Mouse (Mus musculus) liver, embryonic 13.5 days (tissue): Measurements from ENCODE around the gene Adam19. TPM values are rescaled to one million over a fixed set of nuclear protein-coding genes. Genes with fewer than 3 reads are reported as not detected.

Source experiments
- ATAC-seq: fragments of 200-750 bp; cut with Nextera tagmentation; 2 replicates; pipeline ENCODE4 v1.8.0; 2017; ENCODE audit warnings: low read depth, mild to moderate bottlenecking, moderate number of reproducible peaks, moderate library complexity
- DNase-seq: peaks from one replicate; pipeline ENCODE4 v3.0.0; 2022
- H3K27ac ChIP-seq: fragments of 300-500 bp; sonication (generic); 2 replicates; pipeline ENCODE4 v1.5.1; 2015; ENCODE audit warnings: moderate library complexity, mild to moderate bottlenecking, inconsistent platforms
- H3K27me3 ChIP-seq: fragments of 300-500 bp; sonication (generic); 2 replicates; pipeline ENCODE4 v1.6.1; 2015; ENCODE audit warnings: mild to moderate bottlenecking, inconsistent platforms
- H3K36me3 ChIP-seq: fragments of 300-500 bp; sonication (generic); 2 replicates; pipeline ENCODE4 v1.6.1; 2015; ENCODE audit warnings: mild to moderate bottlenecking, inconsistent platforms
- H3K4me1 ChIP-seq: fragments of 300-500 bp; sonication (generic); replicated peaks from 2 replicates; pipeline ENCODE4 v1.6.1; 2015; ENCODE audit warnings: inconsistent platforms
- H3K4me2 ChIP-seq: fragments of 300-500 bp; sonication (generic); 2 replicates; pipeline ENCODE4 v1.6.1; 2015; ENCODE audit warnings: inconsistent platforms, mild to moderate bottlenecking, moderate library complexity
- H3K4me3 ChIP-seq: fragments of 300-500 bp; sonication (generic); replicated peaks from 2 replicates; pipeline ENCODE4 v1.5.1; 2015; ENCODE audit warnings: mild to moderate bottlenecking, inconsistent platforms
- H3K9ac ChIP-seq: fragments of 300-500 bp; sonication (generic); 2 replicates; pipeline ENCODE4 v1.6.1; 2015; ENCODE audit warnings: mild to moderate bottlenecking, inconsistent platforms
- H3K9me3 ChIP-seq: fragments of 300-500 bp; sonication (generic); replicated peaks from 2 replicates; pipeline ENCODE4 v1.6.1; 2016; ENCODE audit warnings: inconsistent platforms
- WGBS: fragments of 180-500 bp; shearing (Covaris S2); methylation state at CpG from one replicate; pipeline ENCODE4 v1.1.7; 2015; ENCODE audit not compliant: insufficient replicate concordance; 5-methylcytosine and 5-hydroxymethylcytosine counted together
- polyA plus RNA-seq: library from polyadenylated mRNA; unstranded; fragments of >200 nt; fragmentation: Nextera tagmentation; extraction: Ambion mirVana; gene quantifications from 2 replicates; pipeline ENCODE4 v1.2.1, GENCODE M21; 2015

Adam19 gene
- polyA plus RNA-seq = 1.1 and 1.6 TPM in 2 replicates

DNA sequence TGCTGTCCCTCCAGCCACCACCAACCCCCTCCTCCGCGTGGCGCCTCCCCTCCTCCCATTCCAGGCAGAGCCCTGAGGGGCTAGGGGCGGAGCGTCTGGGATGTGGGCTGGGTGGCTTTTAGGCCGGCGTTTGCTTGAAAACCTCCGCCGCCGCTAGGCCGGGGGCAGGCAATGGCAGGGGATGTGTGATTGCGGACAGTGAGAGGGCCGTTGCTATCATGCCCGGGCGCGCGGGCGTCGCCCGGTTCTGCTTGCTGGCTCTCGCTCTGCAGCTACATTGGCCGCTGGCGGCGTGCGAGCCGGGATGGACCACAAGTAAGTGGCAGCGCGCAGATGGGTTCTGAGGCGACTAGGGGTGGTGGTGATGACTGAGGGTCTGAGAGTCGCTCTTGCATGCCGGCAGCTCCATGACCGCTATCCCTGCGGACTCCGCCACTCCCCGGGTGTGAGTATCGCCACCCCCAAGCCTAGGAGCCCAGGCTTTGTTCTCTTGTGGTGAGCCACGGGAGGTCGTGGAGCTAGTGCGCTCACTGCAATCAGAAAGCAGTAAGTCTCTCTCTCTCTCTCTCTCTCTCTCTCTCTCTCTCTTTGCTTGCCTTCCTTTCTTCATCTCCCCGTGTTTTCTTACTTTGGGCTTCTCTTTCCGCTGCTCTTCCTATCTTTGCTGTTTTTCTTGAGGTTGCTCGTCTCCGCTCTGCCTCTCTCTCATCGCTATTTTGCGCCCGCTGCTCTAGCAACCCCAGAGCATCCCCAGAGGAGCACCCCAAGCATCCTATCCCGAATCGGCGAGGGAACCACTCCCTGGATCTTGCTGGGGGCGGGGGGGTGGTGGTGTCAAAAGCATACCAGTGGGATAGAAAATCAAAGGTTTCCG is at the start of gene Adam19:
TSS of gene Adam19 (plus strand) at position 97 of the 874 bp plus-strand sequence.
- Histone ChIP-seq H3K4me3 (peak within 1 kb of the TSS; percentile 55), H3K4me1 (peaks cover 19% of the 10 kb centered on the region), H3K27me3 (peaks cover 88% of the 10 kb centered on the region), H3K4me2 (peak within 1 kb of the TSS; percentile 56), H3K27ac (peak within 1 kb of the TSS; percentile 29; the same call in 1 of the 2 replicates), H3K9me3 (no peaks in the 10 kb centered on the region), H3K36me3 (no peaks in the 10 kb centered on the region), H3K9ac (peak within 1 kb of the TSS; percentile 57; the same call in 1 of the 2 replicates)
- WGBS = 1% methylated on average over 51 of the region's 51 CpGs
- ATAC-seq = 0 out of 2 replicates have a peak, but pooled peaks have one; percentile 26
- DNase-seq = no peak

DNA sequence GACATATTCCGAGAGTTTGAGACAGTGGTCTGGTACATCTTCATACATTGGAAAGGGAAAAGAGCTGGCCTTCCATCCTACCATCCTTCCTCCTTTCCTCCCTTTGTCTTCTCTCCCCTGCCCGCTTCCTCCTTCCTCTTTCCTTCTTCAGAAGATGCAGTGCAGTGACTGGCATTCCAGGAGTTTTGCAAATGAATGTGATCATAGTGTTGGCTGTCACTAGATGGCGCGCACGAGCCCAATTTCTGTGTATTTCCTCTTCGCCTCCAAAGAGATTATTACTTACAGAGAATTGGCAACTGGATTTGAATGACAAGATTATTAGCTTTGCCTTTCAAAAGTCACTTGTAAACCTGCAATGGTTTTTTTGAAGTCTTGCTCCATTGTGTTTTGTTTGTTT is 39.7 kb upstream of the Adam19 start:
- whole genome bisulfite sequencing = 21% methylated on average over 6 of the region's 6 CpGs
- H3K27ac ChIP-seq = no peak overlapping the region
- H3K4me2 ChIP-seq = no peak overlapping the region
- peak; percentile 20 for DNase-seq
- no peak for ATAC-seq
- no peaks in the 10 kb centered on the region for H3K4me1 ChIP-seq
- no peaks in the 10 kb centered on the region for H3K27me3 ChIP-seq
- no peaks in the 10 kb centered on the region for H3K36me3 ChIP-seq
- H3K9me3 ChIP-seq = no peaks in the 10 kb centered on the region
- no peak overlapping the region for H3K9ac ChIP-seq
- H3K4me3 ChIP-seq = no peak overlapping the region

DNA sequence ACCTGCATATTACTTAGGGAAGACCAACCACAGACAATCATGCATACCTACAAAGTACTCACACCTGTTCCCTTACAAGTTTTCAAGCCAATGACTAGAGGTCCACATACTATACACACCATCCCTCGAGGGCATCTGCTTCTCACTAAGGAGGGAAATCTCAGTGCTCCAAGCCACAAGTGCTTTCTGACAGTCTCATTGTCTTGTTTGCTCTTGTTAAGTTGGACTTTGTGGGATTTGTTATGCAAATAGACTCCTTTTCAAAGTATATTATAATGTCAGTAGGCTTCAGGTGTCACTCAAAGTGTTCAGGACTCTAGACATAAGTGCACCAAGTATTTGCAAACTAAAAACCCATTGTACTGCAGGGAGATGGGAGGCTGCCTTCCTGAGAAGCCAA is 35.5 kb upstream of the Adam19 start:
- Histone ChIP-seq H3K4me2 (no peak overlapping the region), H3K9me3 (no peaks in the 10 kb centered on the region), H3K36me3 (no peaks in the 10 kb centered on the region), H3K27me3 (no peaks in the 10 kb centered on the region), H3K27ac (no peak overlapping the region), H3K4me1 (no peaks in the 10 kb centered on the region), H3K4me3 (no peak overlapping the region), H3K9ac (no peak overlapping the region)
- WGBS = 50% methylated on average over 1 of the region's 1 CpGs
- DNase-seq (no peak), ATAC-seq (no peak)

DNA sequence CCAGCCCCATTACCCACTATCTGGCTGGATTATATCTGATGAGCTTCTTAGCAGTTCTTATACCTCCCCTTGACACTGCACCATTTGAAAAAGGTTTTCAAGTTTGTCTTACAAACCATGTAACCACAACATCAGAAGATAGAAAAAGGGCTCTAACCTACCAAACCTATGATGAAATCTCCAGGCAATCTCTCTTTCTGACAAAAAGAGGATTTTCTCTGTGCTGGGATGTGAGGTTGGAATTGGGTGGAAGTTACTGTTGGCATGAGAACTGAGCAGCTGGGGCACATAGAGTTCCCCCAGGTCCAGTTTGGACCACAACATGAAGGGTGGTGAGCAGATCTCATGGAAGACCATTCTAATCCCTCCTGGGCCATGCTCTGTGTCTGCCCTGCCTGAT is 33.9 kb upstream of the Adam19 start:
- Histone ChIP-seq H3K27ac (no peak overlapping the region), H3K4me2 (no peak overlapping the region), H3K4me1 (no peaks in the 10 kb centered on the region), H3K9ac (no peak overlapping the region), H3K27me3 (no peaks in the 10 kb centered on the region), H3K36me3 (no peaks in the 10 kb centered on the region), H3K4me3 (no peak overlapping the region), H3K9me3 (no peaks in the 10 kb centered on the region)
- ATAC-seq = no peak
- DNase-seq = no peak

DNA sequence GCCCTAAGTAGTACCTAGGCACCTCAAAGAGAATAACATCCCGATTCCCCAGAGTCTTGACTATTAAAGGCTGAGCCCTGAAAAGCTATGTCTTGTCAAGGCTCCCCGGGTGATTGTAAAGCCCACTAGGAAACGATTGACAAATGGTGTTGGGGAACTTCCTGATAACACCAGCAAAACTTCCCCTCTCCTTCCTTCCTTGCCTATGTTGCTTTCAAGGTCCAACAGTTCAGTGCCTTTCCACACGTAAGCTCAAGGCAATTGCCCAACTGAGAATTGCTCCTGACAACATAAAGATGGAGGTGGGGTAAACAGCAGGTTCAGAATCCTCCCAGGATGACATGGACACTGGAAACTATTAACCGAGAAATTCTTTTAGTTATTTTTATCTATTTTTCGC is 32.8 kb upstream of the Adam19 start:
- Histone ChIP-seq H3K9me3 (no peaks in the 10 kb centered on the region), H3K9ac (no peak overlapping the region), H3K4me1 (no peaks in the 10 kb centered on the region), H3K4me2 (no peak overlapping the region), H3K4me3 (no peak overlapping the region), H3K27me3 (no peaks in the 10 kb centered on the region), H3K36me3 (no peaks in the 10 kb centered on the region), H3K27ac (no peak overlapping the region)
- WGBS = 44% methylated on average over 6 of the region's 6 CpGs
- ATAC-seq (no peak), DNase-seq (no peak)

DNA sequence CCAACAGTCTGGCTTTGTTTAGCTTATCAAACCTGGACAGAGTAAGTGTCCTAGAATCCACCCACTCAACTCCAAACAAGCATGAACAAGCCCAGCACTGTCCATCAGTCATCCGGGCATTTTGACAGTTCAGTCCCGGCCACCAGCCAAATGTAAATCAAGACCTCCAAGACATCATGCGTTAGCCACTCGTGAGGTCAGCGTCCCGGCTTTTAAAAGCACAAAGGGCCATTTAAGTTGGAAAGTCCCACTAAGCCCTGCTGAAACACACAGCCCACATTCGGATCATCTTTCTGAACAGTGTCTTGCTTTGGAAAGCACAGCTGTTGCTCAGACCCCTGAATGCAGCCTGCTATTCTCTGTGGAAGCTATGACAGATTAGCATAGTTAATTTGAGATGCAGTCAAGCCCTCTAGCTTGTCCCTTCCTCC is 29.8 kb upstream of the Adam19 start:
- no peaks in the 10 kb centered on the region for H3K9me3 ChIP-seq
- H3K4me1 ChIP-seq = 0 out of 2 replicates have a peak, but pooled peaks cover 4% of the 10 kb centered on the region
- no peaks in the 10 kb centered on the region for H3K36me3 ChIP-seq
- no peak overlapping the region for H3K27ac ChIP-seq
- H3K9ac ChIP-seq = no peak overlapping the region
- WGBS = 75% methylated on average over 7 of the region's 7 CpGs
- no peak for DNase-seq
- no peaks in the 10 kb centered on the region for H3K27me3 ChIP-seq
- H3K4me3 ChIP-seq = no peak overlapping the region
- ATAC-seq = no peak
- no peak overlapping the region for H3K4me2 ChIP-seq

DNA sequence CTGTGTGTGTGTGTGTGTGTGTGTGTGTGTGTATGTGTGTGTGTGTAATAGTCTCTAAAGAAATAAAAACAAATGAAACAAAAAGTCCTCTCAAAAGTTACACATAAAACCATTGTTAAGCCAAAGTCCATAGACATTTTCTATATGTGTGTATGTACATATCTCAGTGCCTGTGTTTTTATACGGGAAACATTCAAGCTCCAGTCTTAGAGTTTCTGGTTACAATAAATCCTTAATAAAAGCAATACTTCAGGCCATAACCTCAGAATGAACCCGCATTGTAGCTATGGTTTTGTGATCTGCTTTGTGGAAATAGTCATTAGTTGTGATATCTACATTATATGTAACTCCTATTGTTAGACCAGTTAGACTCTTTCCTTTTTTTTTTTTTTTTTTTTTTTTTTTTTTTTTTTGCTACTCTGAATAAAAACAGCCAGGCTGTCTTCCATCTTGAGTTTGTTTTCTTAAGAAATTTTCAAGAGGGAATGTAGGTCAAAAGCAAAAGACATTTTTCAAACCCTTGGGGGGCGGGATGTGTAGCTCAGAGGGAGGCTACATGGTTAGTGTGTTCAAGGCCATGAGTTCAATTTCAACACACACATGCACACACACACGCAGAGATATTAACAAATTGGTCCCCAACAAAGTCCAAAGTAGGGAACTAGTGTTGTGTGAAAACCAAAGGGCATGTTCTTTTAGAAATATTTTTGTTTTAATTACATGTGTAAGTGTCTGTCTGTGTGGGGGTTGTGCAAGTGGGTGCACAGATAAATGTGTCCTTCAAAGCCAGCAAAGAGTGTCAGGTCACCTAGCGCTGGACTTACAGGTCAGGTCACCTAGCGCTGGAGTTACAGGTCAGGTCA is 27.6 kb upstream of the Adam19 start:
- no peak for ATAC-seq
- no peaks in the 10 kb centered on the region for H3K27me3 ChIP-seq
- no peak overlapping the region for H3K9ac ChIP-seq
- H3K4me2 ChIP-seq = no peak overlapping the region
- no peak overlapping the region for H3K27ac ChIP-seq
- H3K4me1 ChIP-seq = 0 out of 2 replicates have a peak, but pooled peaks cover 4% of the 10 kb centered on the region
- 61% methylated on average over 6 of the region's 6 CpGs for WGBS
- no peak overlapping the region for H3K4me3 ChIP-seq
- no peak for DNase-seq
- H3K36me3 ChIP-seq = no peaks in the 10 kb centered on the region
- no peaks in the 10 kb centered on the region for H3K9me3 ChIP-seq

DNA sequence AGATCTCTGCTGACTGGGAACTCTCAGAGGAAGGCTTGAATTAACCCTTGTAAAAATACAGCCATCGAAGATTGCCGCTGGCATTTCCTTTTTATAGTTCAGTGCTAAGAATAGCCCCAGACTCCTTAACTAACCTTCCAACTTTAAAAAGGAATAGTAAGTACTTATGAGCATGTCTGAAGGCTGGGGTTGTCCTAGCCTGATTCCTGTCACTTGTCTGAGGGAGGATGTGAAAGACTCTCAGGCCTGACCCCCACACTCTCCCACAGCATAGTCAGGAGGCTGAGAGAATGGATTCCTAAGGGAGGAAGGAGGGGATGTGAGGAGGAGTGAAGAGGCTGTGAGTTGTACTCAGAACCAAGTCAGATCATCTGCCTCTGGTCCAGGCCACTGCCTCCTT is 26.3 kb upstream of the Adam19 start:
- H3K27ac ChIP-seq = no peak overlapping the region
- no peak for ATAC-seq

DNA sequence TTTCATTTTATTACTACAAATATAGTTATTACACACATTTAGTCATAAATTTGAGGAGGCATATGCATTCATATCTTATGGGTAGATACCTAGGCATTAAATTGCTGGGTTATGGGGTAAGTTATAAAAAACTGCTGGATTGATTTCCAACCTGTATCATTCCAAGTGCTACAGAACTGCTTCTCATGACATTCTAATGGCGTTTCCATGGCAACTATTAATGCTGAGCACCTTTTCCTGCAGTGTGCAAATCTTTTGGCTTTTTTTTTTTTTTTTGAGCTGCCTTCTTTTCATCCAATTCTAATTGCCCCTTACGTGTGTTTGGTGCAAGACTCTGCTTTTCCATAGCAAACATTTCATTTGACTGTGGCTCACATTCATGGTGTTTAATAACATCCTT is 25.8 kb upstream of the Adam19 start:
- no peak for DNase-seq
- ATAC-seq = no peak
- no peak overlapping the region for H3K4me3 ChIP-seq
- H3K4me2 ChIP-seq = no peak overlapping the region
- WGBS = 57% methylated on average over 2 of the region's 2 CpGs
- H3K9ac ChIP-seq = no peak overlapping the region
- H3K27ac ChIP-seq = no peak overlapping the region
- H3K27me3 ChIP-seq = no peaks in the 10 kb centered on the region
- 0 out of 2 replicates have a peak, but pooled peaks cover 4% of the 10 kb centered on the region for H3K4me1 ChIP-seq
- H3K9me3 ChIP-seq = no peaks in the 10 kb centered on the region
- H3K36me3 ChIP-seq = no peaks in the 10 kb centered on the region

More for the DNA sequence above, 26.3 kb upstream of the Adam19 start:
- Histone ChIP-seq H3K27me3 (no peaks in the 10 kb centered on the region), H3K36me3 (no peaks in the 10 kb centered on the region), H3K4me3 (no peak overlapping the region), H3K9ac (no peak overlapping the region), H3K9me3 (no peaks in the 10 kb centered on the region), H3K4me2 (no peak overlapping the region), H3K4me1 (0 out of 2 replicates have a peak, but pooled peaks cover 4% of the 10 kb centered on the region)
- 71% methylated on average over 2 of the region's 2 CpGs for WGBS
- DNase-seq = no peak

DNA sequence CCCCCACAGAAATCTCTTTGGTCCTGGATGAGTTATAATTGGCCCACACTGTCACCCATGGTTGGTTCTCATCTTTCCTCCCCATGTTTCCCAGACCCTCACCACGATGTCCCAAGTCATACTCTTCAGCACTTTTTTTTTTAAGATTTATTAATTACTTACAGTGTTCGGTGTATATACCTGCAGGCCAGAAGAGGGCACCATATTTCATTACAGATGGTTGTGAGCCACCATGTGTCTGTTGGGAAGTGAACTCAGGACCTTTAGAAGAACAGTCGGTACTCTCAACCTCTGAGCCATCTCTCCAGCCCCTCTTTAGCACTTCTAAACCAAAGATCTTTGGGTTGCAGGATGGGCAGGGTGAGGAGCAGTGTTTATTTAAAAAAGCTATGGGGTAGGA is 24.3 kb upstream of the Adam19 start:
- no peak for ATAC-seq
- 33% methylated on average over 3 of the region's 3 CpGs for WGBS

DNA sequence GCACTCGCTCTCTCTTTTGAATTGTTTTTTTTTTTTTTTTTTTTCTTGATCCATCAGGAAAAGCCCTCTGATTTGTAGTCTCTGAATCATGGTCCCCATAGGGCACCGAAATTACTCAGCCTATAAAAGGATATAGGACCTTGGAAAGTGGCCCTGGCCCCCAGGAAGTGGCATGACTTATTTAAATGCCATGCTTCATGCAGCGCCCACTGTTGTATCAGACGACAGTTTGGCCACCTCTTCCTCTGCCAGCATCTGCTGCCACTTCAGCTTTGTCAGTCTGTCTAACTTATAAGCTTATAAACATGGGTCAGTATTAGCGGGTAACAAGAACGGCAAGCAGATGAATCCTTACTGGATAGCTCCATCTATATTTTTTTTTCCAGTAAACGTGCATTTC is 22.8 kb upstream of the Adam19 start:
- ATAC-seq (no peak), DNase-seq (no peak)
- no peaks in the 10 kb centered on the region for H3K36me3 ChIP-seq
- H3K27me3 ChIP-seq = no peaks in the 10 kb centered on the region
- no peak overlapping the region for H3K4me3 ChIP-seq
- no peak overlapping the region for H3K4me2 ChIP-seq
- no peak overlapping the region for H3K27ac ChIP-seq
- H3K4me1 ChIP-seq = 0 out of 2 replicates have a peak, but pooled peaks cover 4% of the 10 kb centered on the region
- H3K9me3 ChIP-seq = no peaks in the 10 kb centered on the region
- no peak overlapping the region for H3K9ac ChIP-seq
- 71% methylated on average over 7 of the region's 7 CpGs for WGBS

More for the DNA sequence above, 24.3 kb upstream of the Adam19 start:
- H3K9ac ChIP-seq = no peak overlapping the region
- H3K4me3 ChIP-seq = no peak overlapping the region
- H3K36me3 ChIP-seq = no peaks in the 10 kb centered on the region
- H3K27me3 ChIP-seq = no peaks in the 10 kb centered on the region
- H3K27ac ChIP-seq = no peak overlapping the region
- DNase-seq = no peak
- no peak overlapping the region for H3K4me2 ChIP-seq
- H3K9me3 ChIP-seq = no peaks in the 10 kb centered on the region
- H3K4me1 ChIP-seq = 0 out of 2 replicates have a peak, but pooled peaks cover 4% of the 10 kb centered on the region
